Mouse (Mus musculus) heart, adult 2 months (tissue): Measurements from ENCODE around the gene Sdccag8. TPM values are rescaled to one million over a fixed set of nuclear protein-coding genes. Genes with fewer than 3 reads are reported as not detected.
A peak's percentile ranks its signal among the peaks of the same experiment; 100 is the strongest.

Source experiments
- DNase-seq, 2 experiments: peaks; one replicate each; pipeline ENCODE4 v3.0.0; 2021
- H3K27ac ChIP-seq: fragments of 200-600 bp; 2 replicates; pipeline ENCODE4 v1.8.1; 2022
- H3K27me3 ChIP-seq: fragments of 200-500 bp; 2 replicates; pipeline ENCODE4 v1.6.1; 2012; ENCODE audit warnings: mild to moderate bottlenecking, low read length, inconsistent platforms, mixed read lengths; ENCODE audit not compliant: control insufficient read depth, insufficient read depth
- H3K36me3 ChIP-seq: fragments of 200-500 bp; 2 replicates; pipeline ENCODE4 v1.6.1; 2012; ENCODE audit warnings: low read length, inconsistent platforms; ENCODE audit not compliant: control insufficient read depth, insufficient read depth
- H3K4me1 ChIP-seq: fragments of 200-500 bp; 2 replicates; pipeline ENCODE4 v1.6.1; 2011; ENCODE audit warnings: low read length; ENCODE audit not compliant: control insufficient read depth, insufficient read depth
- H3K4me3 ChIP-seq: fragments of 200-600 bp; 2 replicates; pipeline ENCODE4 v1.8.1; 2022
- H3K79me2 ChIP-seq: fragments of 200-500 bp; replicated peaks from 2 replicates; pipeline ENCODE4 v1.6.1; 2012; ENCODE audit warnings: mild to moderate bottlenecking, inconsistent platforms, low read length, moderate library complexity, mixed read lengths; ENCODE audit not compliant: control insufficient read depth, insufficient read depth
- H3K9ac ChIP-seq: fragments of 200-500 bp; 2 replicates; pipeline ENCODE4 v1.6.1; 2012; ENCODE audit warnings: low read depth, mild to moderate bottlenecking, control low read depth, inconsistent platforms, low read length, mixed read lengths
- CTCF ChIP-seq: fragments of 200-600 bp; IDR thresholded peaks from 2 replicates; pipeline ENCODE4 v1.8.1; 2022; ENCODE audit warnings: antibody characterized with exemption, mild to moderate bottlenecking, moderate library complexity
- EP300 ChIP-seq: fragments of 200-500 bp; IDR thresholded peaks from 2 replicates; pipeline ENCODE4 v1.6.1; 2011; ENCODE audit warnings: low read depth, low read length, control low read depth; ENCODE audit not compliant: insufficient read depth
- POLR2A ChIP-seq: fragments of 200-500 bp; IDR thresholded peaks from 2 replicates; pipeline ENCODE4 v1.6.1; 2011; ENCODE audit warnings: mild to moderate bottlenecking, low read depth, low read length, control low read depth; ENCODE audit not compliant: insufficient read depth
- WGBS: fragments of 180-500 bp; shearing (Covaris S2); methylation state at CpG from one replicate; pipeline ENCODE4 v1.1.7; 2018; 5-methylcytosine and 5-hydroxymethylcytosine counted together
- intact Hi-C: fragments of 180-260 bp; cut with DNase I; formaldehyde crosslinking; loops from one replicate; pipeline ENCODE4 v1.15.1; 2025
- polyA plus RNA-seq: library from polyadenylated mRNA; depleted of rRNA; stranded (reverse); fragments of >200 nt; gene quantifications from 2 replicates; pipeline ENCODE4 v1.2.3, GENCODE M21; 2012
- total RNA-seq, 2 experiments: library from RNA; stranded (reverse); gene quantifications; 2 replicates each; pipeline ENCODE4 v1.2.3; 2021

Sdccag8 gene
- total and polyA plus RNA-seq, 3 experiments, result 2.6 to 4.6 (median 3.5) TPM

DNA sequence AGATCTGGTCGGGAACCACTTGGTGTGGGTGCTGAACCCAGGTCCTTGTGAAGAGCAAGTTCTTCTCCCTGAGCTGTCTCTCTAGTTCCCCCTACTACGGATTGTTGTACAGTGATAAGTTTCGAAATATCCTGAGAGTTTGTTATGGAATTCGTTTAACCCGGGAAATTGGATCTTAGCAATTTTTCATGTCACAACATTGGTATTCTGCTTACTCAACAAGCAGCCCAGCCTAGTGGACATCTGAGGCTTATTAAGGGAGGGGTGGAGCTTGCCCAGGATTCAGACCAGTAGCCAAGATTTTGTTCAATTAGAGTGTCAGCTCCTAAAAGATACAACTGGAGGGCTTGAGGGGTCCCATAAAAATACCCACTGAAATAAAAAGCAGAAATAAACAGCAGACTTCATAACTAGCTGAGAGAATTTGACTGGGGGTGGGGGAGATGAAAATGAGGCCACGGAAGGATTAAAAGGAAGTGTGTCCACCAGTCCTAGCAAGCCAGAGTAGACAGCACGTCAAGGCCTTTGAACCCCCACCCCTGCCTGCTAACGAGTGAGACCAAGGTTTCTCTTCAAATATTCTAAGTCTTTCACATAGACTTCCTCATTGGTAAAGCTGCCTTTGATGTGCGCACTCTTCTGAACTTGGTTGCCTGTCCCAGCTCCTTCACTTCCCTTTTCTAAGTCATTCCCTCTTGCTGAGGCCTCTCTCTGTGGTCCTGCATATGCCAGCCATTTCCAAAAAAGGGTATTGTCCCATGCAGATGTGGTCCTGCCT, 38.5 kb downstream of the Sdccag8 start:
- H3K4me3 ChIP-seq, result no peak overlapping the region
- 80% methylated on average over 9 of the region's 9 CpGs for WGBS

DNA sequence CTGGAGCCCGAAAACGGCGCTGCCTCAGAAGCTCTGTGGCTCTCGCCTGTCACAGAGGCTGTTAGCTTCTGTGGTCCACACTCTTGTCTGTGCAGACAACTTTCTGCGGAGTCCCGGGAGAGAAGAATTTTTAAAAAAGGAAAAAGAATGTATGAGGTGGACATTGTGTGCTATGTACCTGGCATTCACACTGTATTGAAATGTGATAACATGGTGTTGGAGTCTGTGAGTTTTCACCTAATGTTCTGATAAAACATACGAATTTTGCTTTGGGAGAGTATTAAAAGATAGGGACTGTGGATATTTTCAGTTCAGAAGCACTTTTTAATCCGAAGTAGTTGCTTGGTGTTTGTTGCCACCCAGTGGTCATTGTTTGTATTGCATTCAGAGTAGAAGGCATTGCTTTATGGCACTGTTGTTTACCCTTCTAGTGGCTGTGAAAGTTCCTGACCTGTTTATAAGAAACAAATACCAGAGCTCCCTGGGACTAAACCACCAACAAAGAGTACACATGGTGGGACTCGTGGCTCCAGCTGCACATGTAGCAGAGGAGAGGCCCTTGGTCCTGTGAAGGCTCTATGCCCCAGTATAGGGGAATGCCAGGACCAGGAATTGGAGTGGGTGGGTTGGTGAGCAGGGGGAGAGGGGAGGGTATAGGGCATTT, 47.7 kb downstream of the Sdccag8 start:
- Histone ChIP-seq H3K27ac (no peak overlapping the region), H3K4me1 (no peaks in the 10 kb centered on the region), H3K9ac (no peak overlapping the region), H3K36me3 (no peaks in the 10 kb centered on the region), H3K79me2 (no peaks in the 10 kb centered on the region), H3K27me3 (no peaks in the 10 kb centered on the region), H3K4me3 (no peak overlapping the region)
- 56% methylated on average over 9 of the region's 9 CpGs for WGBS
- peak in 1 of 2 experiments; percentile 32 for DNase-seq
- no peak for TF ChIP-seq EP300
- peak; percentile 93 for TF ChIP-seq CTCF
- no peak for TF ChIP-seq POLR2A
- intact Hi-C loops, result loop anchor here (1.0 to 5.0 kb wide), 3 partner anchors 150 to 925 kb away; no protein-coding TSS in a partner anchor

More for the DNA sequence above, 38.5 kb downstream of the Sdccag8 start:
- TF ChIP-seq EP300 (no peak), CTCF (no peak), POLR2A (no peak)
- Histone ChIP-seq H3K79me2 (no peaks in the 10 kb centered on the region), H3K4me1 (no peaks in the 10 kb centered on the region), H3K36me3 (no peaks in the 10 kb centered on the region), H3K9ac (no peak overlapping the region), H3K27me3 (no peaks in the 10 kb centered on the region), H3K27ac (no peak overlapping the region)
- no peak for DNase-seq
- intact Hi-C loops, result no loop called here

DNA sequence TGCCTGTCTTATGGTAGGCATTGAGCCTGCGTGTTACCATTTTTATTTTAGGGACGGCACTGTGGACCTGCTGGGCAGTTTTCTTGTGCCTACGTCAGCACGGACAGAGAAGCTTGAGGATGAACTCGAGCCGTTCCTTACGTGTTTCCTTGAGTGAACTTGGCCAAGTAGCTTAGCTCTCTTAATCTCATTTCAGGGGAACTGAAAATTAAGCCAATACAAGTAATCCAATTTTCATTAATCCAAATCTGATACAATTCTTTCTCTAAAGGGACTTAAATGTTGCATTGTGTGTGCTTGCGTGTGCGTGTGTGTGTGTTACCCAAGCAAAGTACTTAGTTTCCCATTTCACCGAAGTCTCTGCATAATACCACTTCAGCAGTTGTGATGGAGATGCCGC, 56.0 kb downstream of the Sdccag8 start:
- Histone ChIP-seq H3K79me2 (no peaks in the 10 kb centered on the region), H3K4me1 (no peaks in the 10 kb centered on the region), H3K9ac (no peak overlapping the region), H3K4me3 (no peak overlapping the region), H3K27ac (no peak overlapping the region), H3K36me3 (no peaks in the 10 kb centered on the region), H3K27me3 (no peaks in the 10 kb centered on the region)
- no peak for DNase-seq
- WGBS, result 95% methylated on average over 11 of the region's 11 CpGs
- TF ChIP-seq POLR2A, result no peak
- no peak for TF ChIP-seq EP300
- TF ChIP-seq CTCF, result no peak
- intact Hi-C loops, result no loop called here

DNA sequence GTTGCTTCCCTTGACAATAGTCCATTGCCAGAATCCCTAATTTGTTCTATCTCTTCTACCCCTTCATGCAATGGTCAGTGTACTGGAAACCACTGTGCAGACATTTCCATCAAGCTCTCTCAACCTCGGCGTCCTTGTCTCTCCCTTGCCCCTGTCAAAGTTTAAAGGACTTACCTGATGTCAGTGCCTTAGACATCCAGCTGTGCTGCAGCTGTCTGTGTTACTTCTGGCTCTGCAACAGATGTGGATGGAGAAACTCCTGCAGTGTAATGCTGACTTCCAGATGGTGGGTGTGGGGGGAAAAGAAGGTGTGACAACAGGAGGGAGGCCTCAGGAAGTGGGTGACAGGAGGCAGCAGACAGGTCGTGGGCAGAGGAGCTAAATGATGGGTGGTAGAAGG, 57.5 kb downstream of the Sdccag8 start:
- WGBS, result 33% methylated on average over 3 of the region's 3 CpGs
- TF ChIP-seq CTCF (no peak), EP300 (no peak), POLR2A (no peak)
- intact Hi-C loops, result no loop called here
- H3K79me2 ChIP-seq, result no peaks in the 10 kb centered on the region
- no peaks in the 10 kb centered on the region for H3K4me1 ChIP-seq
- H3K27ac ChIP-seq, result no peak overlapping the region
- no peak overlapping the region for H3K4me3 ChIP-seq
- no peak overlapping the region for H3K9ac ChIP-seq
- no peaks in the 10 kb centered on the region for H3K27me3 ChIP-seq
- DNase-seq, result no peak
- H3K36me3 ChIP-seq, result no peaks in the 10 kb centered on the region

DNA sequence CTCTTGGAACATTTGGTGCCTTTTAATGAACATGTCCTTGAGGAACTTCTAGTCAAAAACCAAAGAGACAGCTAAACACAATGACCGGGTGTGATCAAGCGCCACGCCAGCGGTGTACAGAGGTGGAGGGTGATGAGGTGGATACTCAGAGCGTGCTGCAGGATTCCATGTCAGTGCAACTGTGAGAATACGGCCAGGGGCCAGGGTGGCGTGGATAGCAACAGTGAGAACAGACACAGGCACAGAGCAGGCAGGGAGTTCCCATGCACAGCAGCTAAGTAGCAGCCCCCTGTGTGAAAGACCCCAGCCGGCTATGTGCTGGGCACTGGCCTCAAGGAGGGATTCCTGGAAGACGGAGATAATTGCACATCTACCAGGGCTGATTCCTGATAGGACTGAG, 59.0 kb downstream of the Sdccag8 start:
- intact Hi-C loops, result no loop called here
- H3K4me3 ChIP-seq, result no peak overlapping the region
- no peak overlapping the region for H3K9ac ChIP-seq
- H3K79me2 ChIP-seq, result no peaks in the 10 kb centered on the region
- H3K36me3 ChIP-seq, result no peaks in the 10 kb centered on the region
- TF ChIP-seq EP300, result no peak
- no peak for TF ChIP-seq CTCF
- TF ChIP-seq POLR2A, result no peak
- H3K27me3 ChIP-seq, result no peaks in the 10 kb centered on the region
- no peaks in the 10 kb centered on the region for H3K4me1 ChIP-seq
- no peak overlapping the region for H3K27ac ChIP-seq
- DNase-seq, result no peak
- WGBS, result 87% methylated on average over 9 of the region's 9 CpGs

DNA sequence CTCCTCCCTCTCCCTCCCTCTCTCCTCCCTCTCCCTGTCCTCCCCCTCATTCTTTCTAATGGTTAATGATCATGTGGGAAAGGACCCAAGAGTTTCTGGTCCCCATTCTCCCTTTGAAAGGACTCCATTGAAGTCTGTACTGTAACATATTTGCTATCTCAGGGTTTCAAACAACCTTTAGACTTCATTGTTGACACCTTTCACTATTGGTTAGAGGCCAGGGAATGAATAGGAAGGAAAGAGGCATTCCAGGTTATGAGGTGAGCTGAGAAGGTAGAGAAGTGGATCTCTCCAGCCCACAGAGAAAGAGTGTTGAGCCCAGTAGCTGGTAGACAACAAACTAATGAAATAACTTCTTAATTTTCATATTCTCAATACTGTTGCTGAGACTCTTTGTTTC, 59.7 kb downstream of the Sdccag8 start:
- no peak overlapping the region for H3K27ac ChIP-seq
- no peak for TF ChIP-seq POLR2A
- TF ChIP-seq CTCF, result no peak
- TF ChIP-seq EP300, result no peak
- no peak for DNase-seq
- H3K4me3 ChIP-seq, result no peak overlapping the region
- no peaks in the 10 kb centered on the region for H3K27me3 ChIP-seq
- intact Hi-C loops, result no loop called here
- H3K36me3 ChIP-seq, result no peaks in the 10 kb centered on the region
- no peaks in the 10 kb centered on the region for H3K4me1 ChIP-seq
- H3K79me2 ChIP-seq, result no peaks in the 10 kb centered on the region
- no peak overlapping the region for H3K9ac ChIP-seq
